Mouse (Mus musculus): ENCODE measurements around the gene Hook2.

DNA sequence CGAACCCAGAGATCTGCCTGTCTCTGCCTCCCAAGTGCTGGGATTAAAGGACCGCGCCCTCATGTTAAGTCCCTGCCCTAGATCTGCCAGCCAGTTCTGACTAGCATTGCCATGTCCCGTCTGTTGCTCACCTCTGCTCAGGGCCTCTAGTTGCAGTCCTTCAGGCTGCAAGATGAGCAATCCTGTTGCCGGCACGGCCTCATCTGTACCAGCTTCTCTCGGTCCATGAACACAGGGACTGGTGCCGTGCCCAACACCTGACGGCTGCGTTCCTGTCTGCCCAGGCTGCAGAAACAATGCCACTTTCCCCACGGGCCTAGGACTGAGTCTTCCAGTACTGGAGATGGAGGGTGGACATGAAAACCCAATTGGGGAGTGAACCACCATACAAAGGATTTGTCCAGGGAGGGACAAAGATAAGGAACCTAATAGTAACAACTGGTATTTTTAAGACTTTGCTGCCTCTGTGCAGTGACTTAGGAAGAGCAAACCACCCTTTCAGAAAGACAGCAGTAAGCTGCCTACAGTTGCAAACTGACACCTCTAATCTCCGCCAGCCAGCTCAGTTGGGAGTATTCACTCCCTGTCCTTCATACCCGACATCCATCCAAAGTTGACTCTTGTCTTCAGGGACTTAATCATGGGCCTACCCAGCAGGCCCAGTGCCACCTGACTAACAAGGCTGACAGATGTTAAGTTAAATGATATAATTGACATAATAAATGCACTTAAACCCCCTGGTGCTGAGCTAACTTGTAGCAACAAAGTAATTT is 22.7 kb upstream of the Hook2 start:
- TF ChIP-seq CTCF (IDR thresholded peaks at IDR 0.05; ENCODE audit: borderline replicate concordance, insufficient read depth, low read depth, low read length) (no peak), POLR2A (IDR thresholded peaks at IDR 0.05; ENCODE audit: borderline replicate concordance, insufficient read depth, low read length) (no peak)

Data from cerebellum, adult 2 months (tissue).